Mouse (Mus musculus) small intestine, adult 2 months (tissue): ENCODE measurements at regions not wholly inside any gene's neighbourhood (a gene's known extent, or its start where the extent isn't known, plus 50 kb on each side); places are given as distances from the start of the nearest gene placed in this dataset.

ENCODE experiments used
- CTCF ChIP-seq: fragments of 200-500 bp; IDR thresholded peaks from 2 replicates; pipeline ENCODE4 v1.5.1; 2012; ENCODE audit warnings: low read depth, mild to moderate bottlenecking, control low read depth, inconsistent platforms, low read length, moderate library complexity, mixed read lengths; ENCODE audit not compliant: insufficient replicate concordance, insufficient read length; ENCODE audit errors: extremely low read depth
- POLR2A ChIP-seq: fragments of 200-500 bp; IDR thresholded peaks from 2 replicates; pipeline ENCODE4 v1.6.1; 2012; ENCODE audit warnings: low read depth, mild to moderate bottlenecking, control low read depth, inconsistent platforms, low read length, moderate library complexity

DNA sequence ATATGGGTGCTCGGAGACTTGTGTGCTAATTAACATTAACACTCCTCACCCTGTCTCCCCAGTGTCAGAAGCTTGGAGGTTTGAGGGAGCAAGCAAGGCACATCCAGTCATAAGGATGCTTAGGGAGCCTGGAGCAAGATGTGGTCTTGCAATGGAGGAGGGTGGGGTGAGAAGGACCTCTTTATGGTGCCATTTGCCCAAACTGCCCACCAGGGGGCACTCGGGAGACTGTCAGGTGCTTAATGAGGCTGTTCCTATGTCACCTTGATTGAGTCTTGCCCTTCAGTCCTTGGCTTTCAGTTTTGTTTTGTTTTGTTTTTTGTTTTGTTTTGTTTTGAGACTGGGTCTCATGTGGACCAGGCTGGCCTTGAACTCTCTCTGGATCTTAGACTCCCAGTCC, 138.3 kb upstream of the Sdk2 start:
- TF ChIP-seq CTCF (peak; percentile 83), POLR2A (no peak)
